Mouse (Mus musculus): Measurements from ENCODE around the gene Phospho2. TPM values are rescaled to one million over a fixed set of nuclear protein-coding genes. Genes with fewer than 3 reads are reported as not detected.
A peak's percentile ranks its signal among the peaks of the same experiment; 100 is the strongest.

Phospho2 gene
- polyA plus RNA-seq, 1 experiment: 17.1 TPM

DNA sequence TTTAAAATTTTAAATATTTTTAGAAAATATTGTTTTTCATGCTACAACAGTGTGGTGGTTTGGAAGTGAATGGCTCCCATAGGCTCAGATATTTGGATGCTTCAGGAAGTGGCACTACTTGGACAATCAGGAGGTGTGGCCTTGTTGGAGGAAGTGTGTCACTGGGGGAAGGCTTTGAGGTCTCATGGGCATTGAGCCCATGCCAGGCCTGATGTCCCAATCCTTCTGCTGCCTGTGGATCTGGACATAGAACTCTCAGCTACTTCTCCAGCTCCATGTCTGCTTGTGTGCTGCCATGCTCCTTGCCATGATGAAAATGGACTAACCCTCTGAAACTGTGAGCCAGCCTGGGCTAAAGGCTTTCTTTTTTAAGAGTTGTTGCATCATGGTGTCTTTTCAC, 49.3 kb downstream of the Phospho2 start:
- no peaks in the 10 kb centered on the region for H3K4me1 ChIP-seq (ENCODE audit: control insufficient read depth, insufficient read depth, low read length)
- no peak overlapping the region for H3K27ac ChIP-seq (ENCODE audit: insufficient read depth, low read depth, low read length)
- no peak for TF ChIP-seq POLR2A (IDR thresholded peaks at IDR 0.05; ENCODE audit: borderline replicate concordance, low read depth, low read length)
- TF ChIP-seq CTCF (IDR thresholded peaks at IDR 0.05; ENCODE audit: low read depth, low read length): no peak
- H3K4me3 ChIP-seq (ENCODE audit: insufficient read depth, low read length): no peak overlapping the region

DNA sequence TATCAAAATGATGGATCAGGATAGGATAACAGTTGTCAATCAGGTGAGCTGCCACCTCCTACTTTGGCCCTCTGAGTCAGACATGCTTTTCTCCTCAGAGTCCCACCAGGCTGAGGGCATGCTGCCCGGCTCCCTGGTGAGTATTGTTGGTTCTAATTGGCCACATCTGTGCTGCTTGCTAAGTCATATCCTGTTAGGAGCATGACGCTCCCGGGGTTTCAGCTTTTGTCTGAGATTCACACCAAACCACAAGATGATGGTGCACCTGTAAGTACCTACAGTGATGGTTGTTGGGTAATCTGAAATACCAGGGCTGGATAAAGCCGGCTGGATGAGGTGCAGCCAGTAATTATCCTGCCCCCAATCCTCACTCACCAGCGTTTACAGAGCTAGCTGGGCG, 50.8 kb downstream of the Phospho2 start:
- H3K4me1 ChIP-seq (ENCODE audit: control insufficient read depth, insufficient read depth, low read length): no peaks in the 10 kb centered on the region
- H3K4me3 ChIP-seq (ENCODE audit: insufficient read depth, low read length): no peak overlapping the region
- TF ChIP-seq CTCF (IDR thresholded peaks at IDR 0.05; ENCODE audit: low read depth, low read length): no peak
- TF ChIP-seq POLR2A (IDR thresholded peaks at IDR 0.05; ENCODE audit: borderline replicate concordance, low read depth, low read length): no peak
- no peak overlapping the region for H3K27ac ChIP-seq (ENCODE audit: insufficient read depth, low read depth, low read length)

DNA sequence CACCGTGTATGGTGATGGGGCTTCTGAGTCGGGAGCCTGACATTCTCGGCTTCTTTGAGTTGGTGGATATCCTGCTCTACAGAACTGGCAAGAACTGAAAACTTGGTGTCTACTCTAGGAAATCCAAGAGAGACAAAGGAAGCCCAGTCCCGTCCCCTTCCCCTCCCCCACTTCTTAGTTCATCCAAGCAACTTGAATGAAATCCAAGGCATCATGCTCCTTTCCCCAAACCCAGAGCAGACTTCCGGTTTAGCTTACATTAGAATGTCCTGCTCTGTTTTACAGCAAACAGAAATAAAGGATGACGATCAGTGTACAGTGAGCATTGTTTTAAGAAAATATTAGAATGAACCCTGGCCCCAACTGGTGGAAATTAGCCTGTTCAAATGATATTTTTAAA, 59.8 kb downstream of the Phospho2 start:
- TF ChIP-seq CTCF (IDR thresholded peaks at IDR 0.05; ENCODE audit: low read depth, low read length): no peak
- no peak for TF ChIP-seq POLR2A (IDR thresholded peaks at IDR 0.05; ENCODE audit: borderline replicate concordance, low read depth, low read length)
- H3K4me3 ChIP-seq (ENCODE audit: insufficient read depth, low read length): no peak overlapping the region; the same call in 1 of the 2 replicates
- peak overlapping the region; percentile 69 for H3K27ac ChIP-seq (ENCODE audit: insufficient read depth, low read depth, low read length)
- H3K4me1 ChIP-seq (ENCODE audit: control insufficient read depth, insufficient read depth, low read length): peaks cover 13% of the 10 kb centered on the region

Other genes starting within 250 kb of the Phospho2 start
- not detected in 2 replicates for gene Lrp2, start 203.6 kb upstream of the Phospho2 start, polyA plus RNA-seq (2012; ENCODE audit: insufficient read depth, insufficient read length, missing spikeins)
- 5.7 and 6.5 TPM in 2 replicates for gene Bbs5, start 142.5 kb upstream of the Phospho2 start, polyA plus RNA-seq (2012; ENCODE audit: insufficient read depth, insufficient read length, missing spikeins)
- gene Klhl41, start 119.5 kb upstream of the Phospho2 start, polyA plus RNA-seq (2012; ENCODE audit: insufficient read depth, insufficient read length, missing spikeins): not detected in 2 replicates
- gene Fastkd1, start 76.1 kb upstream of the Phospho2 start, polyA plus RNA-seq (2012; ENCODE audit: insufficient read depth, insufficient read length, missing spikeins): 6.0 and 6.8 TPM in 2 replicates
- 134 and 138 TPM in 2 replicates for gene Ppig, start 67.1 kb upstream of the Phospho2 start, polyA plus RNA-seq (2012; ENCODE audit: insufficient read depth, insufficient read length, missing spikeins)
- gene Ccdc173, start within 50 bp of the Phospho2 start, polyA plus RNA-seq (2012; ENCODE audit: insufficient read depth, insufficient read length, missing spikeins): 3.7 and 4.5 TPM in 2 replicates
- gene Klhl23, start 32.3 kb downstream of the Phospho2 start, polyA plus RNA-seq (2012; ENCODE audit: insufficient read depth, insufficient read length, missing spikeins): 0.23 and 0.39 TPM in 2 replicates
- 211 and 236 TPM in 2 replicates for gene Ssb, start 71.9 kb downstream of the Phospho2 start, polyA plus RNA-seq (2012; ENCODE audit: insufficient read depth, insufficient read length, missing spikeins)
- gene Mettl5, start 96.0 kb downstream of the Phospho2 start, polyA plus RNA-seq (2012; ENCODE audit: insufficient read depth, insufficient read length, missing spikeins): 19.4 and 20.0 TPM in 2 replicates
- 38.7 and 40.5 TPM in 2 replicates for gene Ubr3, start 107.6 kb downstream of the Phospho2 start, polyA plus RNA-seq (2012; ENCODE audit: insufficient read depth, insufficient read length, missing spikeins)
- gene Myo3b, start 249.5 kb downstream of the Phospho2 start, polyA plus RNA-seq (2012; ENCODE audit: insufficient read depth, insufficient read length, missing spikeins): not detected in 2 replicates